Mouse (Mus musculus) forebrain, embryonic 14.5 days (tissue): ENCODE data around the gene Ppp2ca. TPM values are rescaled to one million over a fixed set of nuclear protein-coding genes. Genes with fewer than 3 reads are reported as not detected.

Source experiments
- ATAC-seq: fragments of 200-750 bp; cut with Nextera tagmentation; 2 replicates; pipeline ENCODE4 v1.8.0; 2017; ENCODE audit warnings: mild to moderate bottlenecking, moderate library complexity
- DNase-seq: peaks from one replicate; pipeline ENCODE4 v3.0.0-alpha.2; 2015; ENCODE audit warnings: low spot score
- H3K27ac ChIP-seq: fragments of 300-500 bp; sonication (generic); 2 replicates; pipeline ENCODE4 v1.5.1; 2014; ENCODE audit warnings: low read depth, mild to moderate bottlenecking, control low read depth, low read length, moderate library complexity
- H3K27me3 ChIP-seq: fragments of 300-500 bp; sonication (generic); replicated peaks from 2 replicates; pipeline ENCODE4 v1.6.1; 2014; ENCODE audit warnings: low read length, control low read depth, mixed read lengths; ENCODE audit not compliant: control insufficient read depth, insufficient read depth
- H3K36me3 ChIP-seq: fragments of 300-500 bp; sonication (generic); 2 replicates; pipeline ENCODE4 v1.6.1; 2014; ENCODE audit warnings: low read length, control low read depth; ENCODE audit not compliant: control insufficient read depth, insufficient read depth
- H3K4me1 ChIP-seq: fragments of 300-500 bp; sonication (generic); 2 replicates; pipeline ENCODE4 v1.6.1; 2014; ENCODE audit warnings: antibody characterized with exemption, low read length, control low read depth; ENCODE audit not compliant: control insufficient read depth, insufficient read depth
- H3K4me2 ChIP-seq: fragments of 300-500 bp; sonication (generic); 2 replicates; pipeline ENCODE4 v1.6.1; 2014; ENCODE audit warnings: mild to moderate bottlenecking, control low read depth, low read length
- H3K4me3 ChIP-seq: fragments of 300-500 bp; sonication (generic); 2 replicates; pipeline ENCODE4 v1.5.1; 2014; ENCODE audit warnings: low read depth, low read length, control low read depth
- H3K9ac ChIP-seq: fragments of 300-500 bp; sonication (generic); 2 replicates; pipeline ENCODE4 v1.6.1; 2014; ENCODE audit warnings: mild to moderate bottlenecking, low read length, control low read depth, moderate library complexity
- H3K9me3 ChIP-seq: fragments of 300-500 bp; sonication (generic); replicated peaks from 2 replicates; pipeline ENCODE4 v1.6.1; 2016; ENCODE audit warnings: low read length, control low read depth, mixed read lengths; ENCODE audit not compliant: control insufficient read depth
- WGBS: fragments of 180-500 bp; shearing (Covaris S2); extraction: QIAGEN DNeasy Blood & Tissue Kit; methylation state at CpG from one replicate; pipeline ENCODE4 v1.1.7; 2014; 5-methylcytosine and 5-hydroxymethylcytosine counted together
- polyA plus RNA-seq: library from polyadenylated mRNA; unstranded; fragments of >200 nt; fragmentation: Nextera tagmentation; extraction: Ambion mirVana; gene quantifications from 2 replicates; pipeline ENCODE4 v1.2.1, GENCODE M21; 2014

Gene Ppp2ca
- polyA plus RNA-seq, 1 experiment from 2014 or later = 140 TPM

DNA sequence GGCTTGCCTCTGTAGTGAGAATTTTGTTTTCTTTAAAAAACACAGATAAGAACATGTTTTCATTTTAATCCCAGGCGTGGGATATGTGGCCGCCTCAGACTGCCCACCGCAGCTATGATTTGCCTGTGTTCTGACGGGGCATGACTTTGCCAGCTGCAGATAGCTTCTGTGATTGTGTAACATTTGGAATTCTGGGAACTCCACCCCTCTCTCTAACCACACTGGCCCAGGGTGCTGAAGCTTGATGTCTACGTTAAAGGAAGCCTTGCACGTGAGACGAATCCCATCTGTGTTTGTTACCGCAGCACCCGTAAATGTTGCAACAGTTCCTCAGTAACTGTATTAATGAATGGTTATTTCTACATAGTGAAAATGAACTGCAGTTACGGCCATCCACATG lies 26.7 kb upstream of the Ppp2ca start:
- no peaks in the 10 kb centered on the region for H3K4me1 ChIP-seq
- H3K4me2 ChIP-seq = no peak overlapping the region
- no peak overlapping the region for H3K27ac ChIP-seq
- no peak overlapping the region for H3K4me3 ChIP-seq
- H3K36me3 ChIP-seq = no peaks in the 10 kb centered on the region
- DNase-seq (no peak), ATAC-seq (no peak)
- no peaks in the 10 kb centered on the region for H3K27me3 ChIP-seq
- H3K9me3 ChIP-seq = no peaks in the 10 kb centered on the region
- H3K9ac ChIP-seq = no peak overlapping the region
- WGBS = 89% methylated on average over 10 of the region's 10 CpGs

DNA sequence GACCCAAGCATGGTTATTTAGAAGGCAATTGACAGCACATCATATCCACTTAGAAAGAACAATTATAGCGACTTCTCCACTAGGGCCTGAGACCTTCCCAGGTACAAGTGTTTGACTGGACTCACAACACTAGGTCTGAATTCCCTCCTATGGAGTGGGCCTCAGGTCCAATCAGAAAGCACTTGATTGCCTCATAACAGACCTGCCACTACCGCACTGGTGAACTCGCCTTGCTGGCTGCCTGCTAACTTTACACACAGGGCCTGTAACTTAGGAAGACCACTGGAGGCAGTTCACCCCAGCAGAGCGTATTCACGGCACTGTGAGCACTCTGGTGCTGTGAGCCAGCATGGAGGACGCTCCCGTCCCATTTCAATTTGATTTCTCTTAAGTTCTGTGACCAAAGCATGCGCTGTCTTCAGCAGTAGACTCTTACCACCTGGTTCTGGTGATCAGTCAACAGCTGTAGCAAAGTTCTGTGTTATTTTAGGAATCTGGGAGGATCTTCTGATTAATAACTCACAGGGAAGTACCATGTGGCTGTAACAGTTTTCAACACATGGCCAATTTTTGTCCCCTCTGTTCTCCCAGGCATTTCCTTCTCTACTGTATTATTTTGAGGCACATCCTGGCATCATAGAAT lies 24.8 kb upstream of the Ppp2ca start:
- H3K4me1 ChIP-seq = no peaks in the 10 kb centered on the region
- WGBS = 83% methylated on average over 8 of the region's 8 CpGs
- ATAC-seq = no peak
- no peak overlapping the region for H3K4me2 ChIP-seq
- H3K27me3 ChIP-seq = no peaks in the 10 kb centered on the region
- H3K27ac ChIP-seq = no peak overlapping the region
- H3K4me3 ChIP-seq = no peak overlapping the region
- no peaks in the 10 kb centered on the region for H3K9me3 ChIP-seq
- no peak for DNase-seq
- no peaks in the 10 kb centered on the region for H3K36me3 ChIP-seq
- no peak overlapping the region for H3K9ac ChIP-seq

GRCm38 (mm10) chr11:52074626-52075470 lies 23.6 kb upstream of the Ppp2ca start:
- ATAC-seq = no peak
- Histone ChIP-seq H3K9me3 (no peaks in the 10 kb centered on the region), H3K4me2 (no peak overlapping the region), H3K36me3 (no peaks in the 10 kb centered on the region), H3K27me3 (no peaks in the 10 kb centered on the region), H3K9ac (no peak overlapping the region), H3K4me3 (no peak overlapping the region), H3K27ac (no peak overlapping the region), H3K4me1 (no peaks in the 10 kb centered on the region)
- 77% methylated on average over 14 of the region's 14 CpGs for WGBS
- DNase-seq = no peak

GRCm38 (mm10) chr11:52075794-52076633 lies 22.5 kb upstream of the Ppp2ca start:
- no peak overlapping the region for H3K4me2 ChIP-seq
- H3K27me3 ChIP-seq = no peaks in the 10 kb centered on the region
- 86% methylated on average over 19 of the region's 19 CpGs for WGBS
- no peak for ATAC-seq
- H3K36me3 ChIP-seq = no peaks in the 10 kb centered on the region
- H3K4me1 ChIP-seq = no peaks in the 10 kb centered on the region
- no peak overlapping the region for H3K27ac ChIP-seq
- H3K9ac ChIP-seq = no peak overlapping the region
- H3K4me3 ChIP-seq = no peak overlapping the region
- H3K9me3 ChIP-seq = no peaks in the 10 kb centered on the region
- DNase-seq = no peak

DNA sequence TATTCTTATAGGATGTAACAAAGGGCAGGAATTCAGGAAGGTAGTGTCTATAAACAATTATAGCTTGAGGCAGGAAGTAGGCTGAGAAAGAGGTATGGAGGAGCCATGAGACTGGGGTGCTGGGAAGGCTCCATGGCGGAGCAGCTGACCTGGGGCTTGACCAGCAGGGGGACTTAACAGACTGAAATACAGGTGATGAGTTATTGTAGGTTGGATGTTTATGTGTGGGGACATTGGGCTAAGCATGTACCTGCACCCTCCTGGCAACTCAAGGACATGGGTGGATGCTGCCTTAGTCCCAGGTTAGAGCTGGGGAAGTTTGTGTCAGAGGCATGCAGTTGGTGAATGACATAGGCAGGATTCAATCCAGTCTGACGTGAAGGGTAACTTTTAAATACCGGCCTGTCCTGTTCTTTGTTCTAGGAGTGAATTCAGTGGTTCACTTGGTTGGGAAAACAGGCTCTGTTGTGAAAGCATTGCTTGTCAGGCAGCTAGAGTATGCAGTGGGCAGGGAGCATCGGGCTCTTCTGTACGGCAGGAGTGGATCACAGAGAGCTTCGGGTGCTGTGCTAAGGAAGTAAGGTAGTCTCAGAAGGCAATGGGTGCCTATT lies 21.6 kb upstream of the Ppp2ca start:
- WGBS = 83% methylated on average over 6 of the region's 6 CpGs
- H3K27ac ChIP-seq = no peak overlapping the region

GRCm38 (mm10) chr11:52077939-52078338 lies 20.5 kb upstream of the Ppp2ca start:
- Histone ChIP-seq H3K27me3 (no peaks in the 10 kb centered on the region), H3K36me3 (no peaks in the 10 kb centered on the region), H3K4me1 (no peaks in the 10 kb centered on the region), H3K4me2 (no peak overlapping the region), H3K4me3 (no peak overlapping the region), H3K9me3 (no peaks in the 10 kb centered on the region), H3K9ac (no peak overlapping the region), H3K27ac (no peak overlapping the region)
- WGBS = 82% methylated on average over 4 of the region's 4 CpGs
- DNase-seq (no peak), ATAC-seq (no peak)

More for the DNA sequence above, 21.6 kb upstream of the Ppp2ca start:
- DNase-seq = no peak
- Histone ChIP-seq H3K4me1 (no peaks in the 10 kb centered on the region), H3K9ac (no peak overlapping the region), H3K4me3 (no peak overlapping the region), H3K9me3 (no peaks in the 10 kb centered on the region), H3K4me2 (no peak overlapping the region), H3K27me3 (no peaks in the 10 kb centered on the region), H3K36me3 (no peaks in the 10 kb centered on the region)
- no peak for ATAC-seq

DNA sequence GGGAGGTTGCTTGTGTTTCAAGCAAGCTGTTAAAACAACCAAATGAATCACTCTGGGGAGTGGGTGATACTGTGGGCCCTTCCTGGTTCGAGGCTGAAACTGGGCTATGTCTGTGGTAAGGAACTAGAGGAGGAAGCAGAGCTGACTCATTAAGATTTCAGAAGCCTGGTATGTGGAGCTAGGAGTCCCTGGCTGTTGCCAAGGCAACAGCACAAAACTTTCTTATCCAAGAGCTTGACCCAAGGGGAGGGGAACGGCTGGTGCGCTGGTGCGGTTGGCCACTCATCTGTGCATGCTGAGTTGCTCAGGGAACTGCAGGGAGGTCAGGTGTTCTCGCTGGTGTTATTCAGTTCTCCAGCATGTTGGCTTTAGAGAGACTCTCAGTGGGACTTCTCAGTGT lies 18.5 kb upstream of the Ppp2ca start:
- Histone ChIP-seq H3K9me3 (no peaks in the 10 kb centered on the region), H3K4me1 (no peaks in the 10 kb centered on the region), H3K27ac (no peak overlapping the region), H3K9ac (no peak overlapping the region), H3K27me3 (no peaks in the 10 kb centered on the region), H3K4me3 (no peak overlapping the region), H3K36me3 (no peaks in the 10 kb centered on the region), H3K4me2 (no peak overlapping the region)
- ATAC-seq = no peak
- DNase-seq = peak; percentile 55
- 9% methylated on average over 5 of the region's 5 CpGs for WGBS

DNA sequence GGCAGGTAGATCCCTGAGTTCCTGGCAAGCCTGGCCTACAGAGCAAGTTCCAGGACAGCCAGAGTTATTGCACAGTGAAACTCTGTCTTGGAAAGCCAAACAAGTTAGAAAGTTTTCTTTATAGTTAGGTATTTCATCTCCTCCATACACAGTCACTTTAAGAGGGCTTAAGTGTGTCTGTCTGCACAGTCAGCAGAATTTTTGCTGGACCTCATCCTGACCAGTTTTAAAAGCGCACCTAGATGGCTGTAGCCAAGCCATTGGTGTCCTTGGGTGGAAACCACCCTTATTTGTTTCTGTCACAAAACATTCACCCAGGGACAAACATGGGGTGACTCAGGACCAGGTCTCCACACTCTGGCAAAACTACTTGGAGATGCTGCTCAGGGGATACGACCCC lies 17.8 kb upstream of the Ppp2ca start:
- 90% methylated on average over 2 of the region's 2 CpGs for WGBS
- Histone ChIP-seq H3K27ac (no peak overlapping the region), H3K27me3 (no peaks in the 10 kb centered on the region), H3K4me2 (no peak overlapping the region), H3K4me1 (peaks cover under 1% of the 10 kb centered on the region), H3K36me3 (no peaks in the 10 kb centered on the region), H3K4me3 (no peak overlapping the region), H3K9me3 (no peaks in the 10 kb centered on the region), H3K9ac (no peak overlapping the region)
- no peak for DNase-seq
- no peak for ATAC-seq
